Mouse (Mus musculus) MEL (cell line): ENCODE data around the gene Klk9.

ENCODE experiments used
- CHD2 ChIP-seq: IDR thresholded peaks from 2 replicates; pipeline ENCODE4 v1.6.1; 2011; ENCODE audit warnings: low read length, improper control_type of control experiment
- CTCF ChIP-seq, 3 experiments: IDR thresholded peaks in 2 of 3; conservative IDR thresholded peaks in 1 of 3; 2 replicates each; pipeline ENCODE4 v1.5.1; 2011 to 2012; ENCODE audit warnings: low read length in 3 of 3, low read depth in 2 of 3, mild to moderate bottlenecking in 2 of 3, improper control_type of control experiment in 1 of 3, inconsistent platforms in 1 of 3, mixed read lengths in 1 of 3, moderate library complexity in 1 of 3; ENCODE audit not compliant: control insufficient read depth in 1 of 3, insufficient read depth in 1 of 3, poor library complexity in 1 of 3, severe bottlenecking in 1 of 3
- MAZ ChIP-seq: IDR thresholded peaks from 2 replicates; pipeline ENCODE4 v1.6.1; 2012; ENCODE audit warnings: low read depth, mild to moderate bottlenecking, inconsistent platforms, low read length, improper control_type of control experiment
- MYC ChIP-seq: IDR thresholded peaks from 2 replicates; pipeline ENCODE4 v1.6.1; 2011; ENCODE audit warnings: low read depth, mild to moderate bottlenecking, low read length, improper control_type of control experiment, moderate library complexity
- POLR2A ChIP-seq, 2 experiments: IDR thresholded peaks; 2 replicates each; pipeline ENCODE4 v1.6.1; 2011 to 2012; ENCODE audit warnings: low read length in 2 of 2, mild to moderate bottlenecking in 2 of 2, control low read depth in 1 of 2, improper control_type of control experiment in 1 of 2, low read depth in 1 of 2, moderate library complexity in 1 of 2; ENCODE audit not compliant: control insufficient read depth in 1 of 2, insufficient read depth in 1 of 2, poor library complexity in 1 of 2
- SIN3A ChIP-seq: IDR thresholded peaks from 2 replicates; pipeline ENCODE4 v1.6.1; 2012; ENCODE audit warnings: low read length, improper control_type of control experiment, inconsistent platforms
- UBTF ChIP-seq: IDR thresholded peaks from 2 replicates; pipeline ENCODE4 v1.6.1; 2012; ENCODE audit warnings: low read depth, mild to moderate bottlenecking, inconsistent platforms, low read length, improper control_type of control experiment, moderate library complexity, borderline replicate concordance; ENCODE audit not compliant: insufficient read depth
- ZNF384 ChIP-seq: IDR thresholded peaks from 2 replicates; pipeline ENCODE4 v1.6.1; 2012; ENCODE audit warnings: low read depth, mild to moderate bottlenecking, inconsistent platforms, low read length, improper control_type of control experiment

DNA sequence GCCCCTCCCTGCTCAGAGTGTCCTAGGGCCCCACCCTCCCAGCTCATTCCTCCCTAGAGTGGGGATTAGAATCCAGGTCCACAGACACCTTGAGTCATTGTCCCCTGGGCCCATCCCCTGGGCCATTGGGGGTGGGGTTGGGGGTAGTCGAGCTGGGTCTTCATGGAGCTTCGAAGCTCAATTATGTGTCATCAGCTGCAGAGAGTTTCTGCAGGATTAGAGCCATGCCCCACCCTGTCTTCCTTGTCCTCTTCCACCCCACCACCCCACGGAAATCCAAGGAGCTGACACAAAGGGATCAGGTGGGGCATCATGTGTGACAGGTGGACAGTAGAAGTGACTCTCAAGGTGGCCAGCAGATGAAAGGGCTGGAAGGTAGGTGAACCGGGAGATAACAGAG is 23.1 kb upstream of the Klk9 start, which contains the start of gene Klk12:
- TF ChIP-seq CTCF (IDR thresholded peaks at IDR 0.05 in 2 of 3, conservative IDR thresholded peaks at IDR 0.05 in 1 of 3; ENCODE audit: control insufficient read depth in 1 of 3, insufficient read depth in 1 of 3, low read depth in 2 of 3, low read length in 3 of 3, poor library complexity in 1 of 3, severe bottlenecking in 1 of 3) (no peak), SIN3A (no peak), MYC (no peak), CHD2 (no peak), MAZ (no peak), POLR2A (IDR thresholded peaks at IDR 0.05; ENCODE audit: control insufficient read depth in 1 of 2, insufficient read depth in 1 of 2, low read depth in 1 of 2, low read length in 2 of 2, poor library complexity in 1 of 2) (no peak), ZNF384 (no peak), UBTF (no peak)
